Mouse (Mus musculus) kidney, embryonic 16.5 days (tissue): ENCODE data around the gene Pea15a. TPM values are rescaled to one million over a fixed set of nuclear protein-coding genes. Genes with fewer than 3 reads are reported as not detected.

Source experiments
- ATAC-seq: fragments of 200-750 bp; cut with Nextera tagmentation; 2 replicates; pipeline ENCODE4 v1.8.0; 2017; ENCODE audit warnings: moderate TSS enrichment; ENCODE audit not compliant: low FRiP score, low TSS enrichment
- H3K27ac ChIP-seq: fragments of 300-500 bp; sonication (generic); 2 replicates; pipeline ENCODE4 v1.5.1; 2014; ENCODE audit warnings: low read length
- H3K27me3 ChIP-seq: fragments of 300-500 bp; sonication (generic); 2 replicates; pipeline ENCODE4 v1.6.1; 2014; ENCODE audit warnings: low read length, control low read depth, mixed read lengths; ENCODE audit not compliant: insufficient read depth
- H3K36me3 ChIP-seq: fragments of 300-500 bp; sonication (generic); 2 replicates; pipeline ENCODE4 v1.6.1; 2014; ENCODE audit warnings: low read length, control low read depth, mixed read lengths; ENCODE audit not compliant: insufficient read depth
- H3K4me1 ChIP-seq: fragments of 300-500 bp; sonication (generic); 2 replicates; pipeline ENCODE4 v1.6.1; 2014; ENCODE audit warnings: low read length, control low read depth, mixed read lengths; ENCODE audit not compliant: insufficient read depth
- H3K4me2 ChIP-seq: fragments of 300-500 bp; sonication (generic); replicated peaks from 2 replicates; pipeline ENCODE4 v1.6.1; 2014; ENCODE audit warnings: low read depth, low read length
- H3K4me3 ChIP-seq: fragments of 300-500 bp; sonication (generic); 2 replicates; pipeline ENCODE4 v1.5.1; 2014; ENCODE audit warnings: mild to moderate bottlenecking, low read length
- H3K9ac ChIP-seq: fragments of 300-500 bp; sonication (generic); replicated peaks from 2 replicates; pipeline ENCODE4 v1.6.1; 2014; ENCODE audit warnings: low read length
- H3K9me3 ChIP-seq: fragments of 300-500 bp; sonication (generic); 2 replicates; pipeline ENCODE4 v1.6.1; 2016; ENCODE audit warnings: low read length, control low read depth
- WGBS: fragments of 180-500 bp; shearing (Covaris S2); extraction: QIAGEN DNeasy Blood & Tissue Kit; methylation state at CpG from one replicate; pipeline ENCODE4 v1.1.7; 2014; 5-methylcytosine and 5-hydroxymethylcytosine counted together
- polyA plus RNA-seq: library from polyadenylated mRNA; unstranded; fragments of >200 nt; fragmentation: Nextera tagmentation; extraction: Ambion mirVana; gene quantifications from 2 replicates; pipeline ENCODE4 v1.2.1, GENCODE M21; 2015

Gene Pea15a
- polyA plus RNA-seq, 1 experiment from 2014 or later, result 129 TPM

DNA sequence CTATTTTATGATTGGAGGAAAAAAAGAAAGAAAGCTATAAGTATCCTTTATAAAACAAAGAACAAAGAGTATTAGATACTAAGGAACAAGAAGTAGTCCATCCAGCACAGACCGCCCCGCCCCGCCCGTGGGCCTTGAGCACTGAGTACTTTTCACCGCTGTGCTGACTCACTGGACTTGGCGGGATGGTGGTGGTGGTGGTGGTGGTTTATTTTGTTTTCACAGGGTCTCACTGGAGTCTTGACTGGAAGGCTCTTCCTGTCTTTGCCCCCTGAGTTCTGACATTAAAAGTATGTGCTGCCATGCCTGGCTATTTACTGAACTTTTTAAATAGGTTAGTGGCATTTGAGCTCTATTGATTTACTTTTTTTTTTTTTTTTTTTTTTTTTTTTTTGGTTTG lies 23.5 kb downstream of the Pea15a start:
- peaks cover 50% of the 10 kb centered on the region for H3K36me3 ChIP-seq
- H3K27me3 ChIP-seq, result no peaks in the 10 kb centered on the region
- ATAC-seq, result no peak
- no peaks in the 10 kb centered on the region for H3K4me1 ChIP-seq
- H3K4me3 ChIP-seq, result no peak overlapping the region
- H3K9ac ChIP-seq, result no peak overlapping the region
- no peak overlapping the region for H3K27ac ChIP-seq
- H3K9me3 ChIP-seq, result no peaks in the 10 kb centered on the region
- 96% methylated on average over 6 of the region's 6 CpGs for WGBS
- no peak overlapping the region for H3K4me2 ChIP-seq

DNA sequence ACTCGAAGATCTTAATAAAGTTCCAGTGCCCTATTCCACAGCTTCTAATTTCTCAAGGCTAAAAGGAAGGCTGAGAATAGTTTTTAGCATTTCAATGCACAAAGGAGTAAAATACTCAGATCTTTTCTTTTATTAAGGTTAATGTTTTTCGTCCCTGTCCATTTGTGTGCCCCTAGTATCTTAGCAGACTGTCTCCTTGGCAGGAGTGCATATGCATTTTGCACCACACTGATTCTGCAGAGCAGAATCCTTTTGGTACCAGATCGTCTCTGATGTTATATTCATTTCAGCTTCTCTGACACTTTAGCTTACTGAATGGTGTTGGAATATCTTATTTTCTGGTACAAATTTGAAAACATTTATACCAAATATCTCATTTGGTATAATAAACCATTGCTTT lies 24.8 kb downstream of the Pea15a start:
- H3K27me3 ChIP-seq, result no peaks in the 10 kb centered on the region
- peaks cover 45% of the 10 kb centered on the region for H3K36me3 ChIP-seq
- H3K4me2 ChIP-seq, result no peak overlapping the region
- no peaks in the 10 kb centered on the region for H3K4me1 ChIP-seq
- WGBS, result 97% methylated on average over 3 of the region's 3 CpGs
- no peak overlapping the region for H3K27ac ChIP-seq
- ATAC-seq, result no peak
- no peaks in the 10 kb centered on the region for H3K9me3 ChIP-seq
- H3K9ac ChIP-seq, result no peak overlapping the region
- no peak overlapping the region for H3K4me3 ChIP-seq

DNA sequence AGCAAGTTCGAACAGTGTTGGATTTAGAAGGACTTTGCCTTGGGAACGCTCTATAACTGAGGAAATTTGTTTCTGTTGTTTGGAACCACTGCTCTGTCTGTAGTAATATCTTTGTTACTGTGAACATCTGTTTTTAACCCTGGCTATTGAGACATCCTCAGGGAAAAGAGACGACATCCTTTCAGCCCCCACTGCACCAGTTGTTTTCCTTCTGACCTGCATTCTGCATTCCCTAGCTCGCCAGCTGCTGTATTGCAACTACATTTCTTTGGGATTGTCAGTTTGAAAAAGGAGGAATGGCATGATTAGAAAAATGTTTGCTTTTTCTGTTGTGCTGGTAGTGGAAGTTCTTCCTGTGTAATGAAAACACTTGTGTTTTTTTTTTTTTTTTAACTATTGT lies 25.7 kb downstream of the Pea15a start:
- Histone ChIP-seq H3K4me2 (no peak overlapping the region), H3K4me3 (no peak overlapping the region), H3K9ac (no peak overlapping the region), H3K27me3 (no peaks in the 10 kb centered on the region), H3K4me1 (no peaks in the 10 kb centered on the region), H3K36me3 (peaks cover 39% of the 10 kb centered on the region), H3K9me3 (no peaks in the 10 kb centered on the region), H3K27ac (no peak overlapping the region)
- ATAC-seq, result no peak
- WGBS, result 40% methylated on average over 4 of the region's 4 CpGs

DNA sequence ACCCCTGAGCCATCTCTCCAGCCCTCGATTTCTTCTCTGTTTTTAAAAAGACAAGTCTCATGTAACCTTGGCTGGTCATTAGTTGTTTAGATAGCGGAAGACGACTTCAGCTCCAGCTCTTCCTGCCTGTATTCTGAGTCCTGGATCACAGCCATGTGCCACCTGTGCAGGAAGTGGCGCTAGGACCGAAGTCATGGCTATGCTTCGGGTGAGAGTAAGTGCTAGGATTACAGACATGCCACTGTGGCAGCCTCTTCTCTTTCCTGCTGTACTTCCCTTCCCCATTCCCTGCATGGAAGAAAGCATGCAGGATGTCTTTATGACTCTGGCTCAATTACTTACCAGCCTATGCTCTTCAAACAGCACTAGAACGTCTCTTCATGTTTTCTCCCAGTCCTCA lies 27.5 kb downstream of the Pea15a start:
- H3K27me3 ChIP-seq, result no peaks in the 10 kb centered on the region
- H3K27ac ChIP-seq, result no peak overlapping the region
- H3K4me2 ChIP-seq, result no peak overlapping the region
- no peak for ATAC-seq
- no peaks in the 10 kb centered on the region for H3K9me3 ChIP-seq
- no peaks in the 10 kb centered on the region for H3K4me1 ChIP-seq
- H3K9ac ChIP-seq, result no peak overlapping the region
- 41% methylated on average over 7 of the region's 7 CpGs for WGBS
- no peak overlapping the region for H3K4me3 ChIP-seq
- H3K36me3 ChIP-seq, result peaks cover 50% of the 10 kb centered on the region

DNA sequence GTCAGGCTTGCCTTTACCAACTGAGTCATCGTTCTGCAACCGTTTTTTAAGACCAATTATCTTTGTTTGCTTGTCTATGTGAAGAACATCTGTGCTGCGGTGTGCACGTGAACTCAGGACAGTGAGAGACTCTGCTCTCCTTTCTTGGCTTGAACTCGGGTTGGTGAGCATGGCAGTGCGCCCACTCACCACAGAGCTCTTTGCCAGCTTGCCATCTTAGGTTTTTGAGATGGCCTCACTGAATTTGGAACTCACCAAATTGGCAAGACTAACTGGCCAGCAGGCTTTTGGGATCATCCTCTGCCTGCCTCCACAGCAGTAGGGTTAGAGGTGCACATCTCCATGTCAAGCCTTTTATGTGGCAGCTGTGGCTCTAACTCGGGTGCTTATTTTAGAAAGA lies 28.8 kb downstream of the Pea15a start:
- H3K9ac ChIP-seq, result no peak overlapping the region
- 88% methylated on average over 7 of the region's 7 CpGs for WGBS
- no peak for ATAC-seq
- H3K27me3 ChIP-seq, result no peaks in the 10 kb centered on the region
- peaks cover 59% of the 10 kb centered on the region for H3K36me3 ChIP-seq
- H3K9me3 ChIP-seq, result no peaks in the 10 kb centered on the region
- no peaks in the 10 kb centered on the region for H3K4me1 ChIP-seq
- no peak overlapping the region for H3K27ac ChIP-seq
- H3K4me3 ChIP-seq, result no peak overlapping the region
- no peak overlapping the region for H3K4me2 ChIP-seq

DNA sequence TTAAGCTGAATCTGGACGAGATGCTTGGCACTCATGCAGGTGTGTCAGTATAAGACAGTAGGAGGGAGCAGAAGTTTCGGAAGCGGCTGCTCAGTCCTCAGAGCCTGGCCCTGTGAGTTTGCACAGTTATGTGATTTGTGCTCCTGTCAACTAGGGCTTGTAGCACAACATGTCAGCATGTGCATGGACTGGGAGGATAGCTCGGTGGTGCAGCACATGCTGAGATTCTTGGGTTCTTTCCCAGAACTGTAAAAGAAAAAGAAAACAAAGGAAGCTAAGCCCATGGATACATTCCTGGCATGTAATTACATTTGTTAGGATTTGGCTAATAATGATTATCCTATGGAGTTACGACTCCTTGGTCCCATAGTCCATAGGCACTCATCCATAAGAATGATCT lies 33.4 kb downstream of the Pea15a start:
- H3K4me1 ChIP-seq, result 0 out of 2 replicates have a peak, but pooled peaks cover 4% of the 10 kb centered on the region
- H3K27me3 ChIP-seq, result no peaks in the 10 kb centered on the region
- no peak overlapping the region for H3K4me3 ChIP-seq
- no peak overlapping the region for H3K4me2 ChIP-seq
- WGBS, result 62% methylated on average over 5 of the region's 5 CpGs
- H3K9ac ChIP-seq, result no peak overlapping the region
- 0 out of 2 replicates have a peak, but pooled peaks cover 6% of the 10 kb centered on the region for H3K9me3 ChIP-seq
- no peak for ATAC-seq
- H3K27ac ChIP-seq, result no peak overlapping the region
- peaks cover 76% of the 10 kb centered on the region for H3K36me3 ChIP-seq

DNA sequence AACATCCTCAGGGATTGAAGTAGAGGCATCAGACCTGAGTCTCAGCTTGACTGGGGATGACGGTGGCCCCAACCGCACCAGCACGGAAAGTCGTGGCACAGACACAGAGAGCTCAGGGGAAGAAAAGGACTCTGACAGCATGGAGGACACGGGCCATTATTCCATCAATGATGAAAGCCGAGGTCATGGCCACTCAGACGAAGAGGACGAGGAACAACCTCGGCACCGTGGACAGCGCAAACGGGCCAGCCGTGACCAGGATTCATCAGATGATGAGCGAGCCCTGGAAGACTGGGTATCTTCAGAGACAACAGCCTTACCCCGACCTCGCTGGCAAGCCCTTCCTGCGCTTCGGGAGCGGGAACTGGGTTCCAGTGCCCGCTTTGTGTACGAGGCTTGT lies 34.2 kb downstream of the Pea15a start:
- 70% methylated on average over 21 of the region's 21 CpGs for whole genome bisulfite sequencing
- 0 out of 2 replicates have a peak, but pooled peaks have one; percentile 33 for ATAC-seq
- peaks cover 72% of the 10 kb centered on the region for H3K36me3 ChIP-seq
- no peak overlapping the region for H3K9ac ChIP-seq
- H3K9me3 ChIP-seq, result 0 out of 2 replicates have a peak, but pooled peaks cover 6% of the 10 kb centered on the region
- H3K27me3 ChIP-seq, result no peaks in the 10 kb centered on the region
- H3K4me3 ChIP-seq, result no peak overlapping the region
- H3K4me2 ChIP-seq, result no peak overlapping the region
- H3K27ac ChIP-seq, result no peak overlapping the region
- peaks cover 12% of the 10 kb centered on the region; the same call in 1 of the 2 replicates for H3K4me1 ChIP-seq

DNA sequence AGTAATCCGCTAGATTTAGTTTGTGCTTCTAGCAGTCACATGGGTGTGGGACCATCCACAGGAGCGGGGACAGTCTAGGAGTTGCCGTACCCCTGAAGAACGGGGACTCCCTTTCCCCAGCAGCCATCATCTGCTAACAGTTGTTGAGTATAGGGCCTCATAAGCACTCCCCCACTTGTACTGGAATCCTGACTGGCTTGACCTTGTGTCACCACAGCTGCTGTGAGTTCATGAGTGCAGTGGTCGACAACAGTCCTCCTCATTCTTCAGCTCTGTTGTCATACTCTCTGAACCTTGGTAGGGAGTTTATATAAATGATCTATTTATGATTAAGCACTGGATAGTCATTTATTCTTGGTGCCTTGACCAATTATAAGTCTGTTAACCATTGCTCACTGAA lies 36.8 kb downstream of the Pea15a start:
- WGBS, result 86% methylated on average over 5 of the region's 5 CpGs

DNA sequence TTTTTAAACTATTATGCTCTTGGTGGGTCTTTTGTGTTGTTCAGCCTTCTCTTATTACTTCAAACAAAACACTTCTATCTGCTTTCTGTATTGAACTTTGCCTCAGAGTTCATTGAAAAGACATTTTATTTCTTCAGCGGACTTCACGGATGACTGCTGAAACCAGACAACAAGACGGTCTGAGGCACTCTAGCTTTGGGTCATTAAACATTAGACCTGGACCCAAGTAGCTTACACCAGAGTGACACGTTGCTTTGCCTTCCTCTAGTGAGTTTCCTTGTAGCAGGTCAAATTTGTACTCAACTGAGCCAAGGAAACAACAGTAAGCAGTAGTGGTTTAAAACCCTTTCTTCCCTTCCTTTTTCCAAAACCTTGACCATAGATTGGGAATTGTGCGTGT lies 38.7 kb downstream of the Pea15a start:
- 0 out of 2 replicates have a peak, but pooled peaks cover 6% of the 10 kb centered on the region for H3K9me3 ChIP-seq
- no peak overlapping the region for H3K4me3 ChIP-seq
- peak overlapping the region; percentile 12 for H3K27ac ChIP-seq
- H3K4me2 ChIP-seq, result no peak overlapping the region
- H3K27me3 ChIP-seq, result no peaks in the 10 kb centered on the region
- ATAC-seq, result peak; percentile 93
- 50% methylated on average over 5 of the region's 5 CpGs for WGBS
- peaks cover 18% of the 10 kb centered on the region; the same call in 1 of the 2 replicates for H3K4me1 ChIP-seq
- H3K9ac ChIP-seq, result no peak overlapping the region
- peaks cover 57% of the 10 kb centered on the region for H3K36me3 ChIP-seq

More for the DNA sequence above, 36.8 kb downstream of the Pea15a start:
- Histone ChIP-seq H3K4me1 (peaks cover 17% of the 10 kb centered on the region; the same call in 1 of the 2 replicates), H3K36me3 (peaks cover 74% of the 10 kb centered on the region), H3K9ac (no peak overlapping the region), H3K4me2 (no peak overlapping the region), H3K27me3 (no peaks in the 10 kb centered on the region), H3K27ac (no peak overlapping the region), H3K9me3 (0 out of 2 replicates have a peak, but pooled peaks cover 6% of the 10 kb centered on the region), H3K4me3 (no peak overlapping the region)
- no peak for ATAC-seq

DNA sequence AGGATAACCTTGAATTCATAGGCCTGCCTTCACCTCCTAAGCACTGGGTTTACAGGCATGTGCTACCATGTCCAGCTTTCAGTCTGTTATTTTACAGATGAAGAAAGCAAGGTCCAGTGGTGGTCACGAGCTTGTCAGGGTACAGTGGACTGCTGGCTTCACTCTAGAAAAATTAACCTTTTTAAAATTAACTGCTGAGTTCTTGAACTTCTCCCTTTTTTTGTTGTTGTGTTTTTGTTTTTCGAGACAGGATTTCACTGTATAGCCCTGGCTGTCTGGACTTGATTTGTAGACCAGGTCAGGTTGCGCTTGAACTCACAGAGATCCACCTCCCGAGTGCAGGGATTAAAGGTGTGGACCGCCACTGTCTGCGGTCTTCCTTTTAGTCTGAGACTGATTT lies 43.6 kb downstream of the Pea15a start:
- Histone ChIP-seq H3K9ac (no peak overlapping the region), H3K27me3 (no peaks in the 10 kb centered on the region), H3K36me3 (peaks cover 20% of the 10 kb centered on the region; the same call in 1 of the 2 replicates), H3K4me2 (no peak overlapping the region), H3K4me1 (peaks cover 27% of the 10 kb centered on the region), H3K4me3 (no peak overlapping the region), H3K27ac (no peak overlapping the region), H3K9me3 (no peaks in the 10 kb centered on the region)
- peak; percentile 52; the same call in 1 of the 2 replicates for ATAC-seq
- 37% methylated on average over 6 of the region's 6 CpGs for WGBS
